Mouse (Mus musculus) lung, embryonic 14.5 days (tissue): ENCODE data around the gene Fam228a. TPM values are rescaled to one million over a fixed set of nuclear protein-coding genes. Genes with fewer than 3 reads are reported as not detected.
A peak's percentile ranks its signal among the peaks of the same experiment; 100 is the strongest.

Source experiments
- ATAC-seq: fragments of 200-750 bp; cut with Nextera tagmentation; 2 replicates; pipeline ENCODE4 v1.8.0; 2017; ENCODE audit warnings: mild to moderate bottlenecking, moderate TSS enrichment, moderate library complexity; ENCODE audit not compliant: insufficient read depth
- DNase-seq: peaks from one replicate; pipeline ENCODE4 v3.0.0-alpha.2; 2015
- H3K27ac ChIP-seq: fragments of 300-500 bp; sonication (generic); 2 replicates; pipeline ENCODE4 v1.5.1; 2014; ENCODE audit warnings: low read depth, mild to moderate bottlenecking, moderate library complexity
- H3K27me3 ChIP-seq: fragments of 300-500 bp; sonication (generic); 2 replicates; pipeline ENCODE4 v1.6.1; 2014; ENCODE audit warnings: low read length, control low read depth; ENCODE audit not compliant: insufficient read depth
- H3K36me3 ChIP-seq: fragments of 300-500 bp; sonication (generic); 2 replicates; pipeline ENCODE4 v1.6.1; 2014; ENCODE audit warnings: control low read depth; ENCODE audit not compliant: insufficient read depth
- H3K4me1 ChIP-seq: fragments of 300-500 bp; sonication (generic); 2 replicates; pipeline ENCODE4 v1.6.1; 2014; ENCODE audit warnings: antibody characterized with exemption, control low read depth; ENCODE audit not compliant: insufficient read depth
- H3K4me2 ChIP-seq: fragments of 300-500 bp; sonication (generic); 2 replicates; pipeline ENCODE4 v1.6.1; 2014; ENCODE audit warnings: mild to moderate bottlenecking
- H3K4me3 ChIP-seq: fragments of 300-500 bp; sonication (generic); 2 replicates; pipeline ENCODE4 v1.5.1; 2014; ENCODE audit warnings: low read depth, low read length
- H3K9ac ChIP-seq: fragments of 300-500 bp; sonication (generic); 2 replicates; pipeline ENCODE4 v1.6.1; 2014
- H3K9me3 ChIP-seq: fragments of 300-500 bp; sonication (generic); 2 replicates; pipeline ENCODE4 v1.6.1; 2016; ENCODE audit warnings: low read depth, low read length, control low read depth
- CTCF ChIP-seq: IDR thresholded peaks from 2 replicates; pipeline ENCODE4 v1.5.1; 2016; ENCODE audit warnings: antibody characterized with exemption, low read depth
- WGBS: fragments of 180-500 bp; shearing (Covaris S2); extraction: QIAGEN DNeasy Blood & Tissue Kit; methylation state at CpG from one replicate; pipeline ENCODE4 v1.1.7; 2014; 5-methylcytosine and 5-hydroxymethylcytosine counted together
- polyA plus RNA-seq: library from polyadenylated mRNA; unstranded; fragments of >200 nt; fragmentation: Nextera tagmentation; extraction: Ambion mirVana; gene quantifications from 2 replicates; pipeline ENCODE4 v1.2.1, GENCODE M21; 2014

Fam228a gene
- polyA plus RNA-seq, 1 experiment from 2014 or later = 0.41 TPM

DNA sequence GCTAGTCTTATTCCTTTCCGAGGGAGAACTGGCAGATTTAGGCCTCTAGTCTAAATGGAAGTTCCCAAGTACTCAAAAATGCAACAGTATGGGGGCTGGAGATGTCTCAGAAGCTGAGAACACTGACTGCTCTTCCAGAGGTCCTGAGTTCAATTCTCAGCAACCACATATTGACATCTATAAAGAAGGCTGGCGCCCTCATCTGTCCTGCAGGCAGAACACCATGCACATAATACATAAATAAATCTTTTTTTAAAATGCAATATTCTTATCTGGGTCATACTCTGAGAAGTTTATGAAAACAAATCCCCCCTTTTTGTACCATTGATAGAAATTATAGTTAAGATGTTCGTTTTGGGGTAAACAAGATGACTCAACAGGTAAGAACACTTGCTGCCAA is 4.0 kb upstream of the Fam228a start:
- Histone ChIP-seq H3K9ac (no peak overlapping the region), H3K27me3 (no peaks in the 10 kb centered on the region), H3K9me3 (no peaks in the 10 kb centered on the region), H3K4me3 (no peak overlapping the region), H3K4me2 (no peak overlapping the region), H3K36me3 (no peaks in the 10 kb centered on the region), H3K27ac (no peak overlapping the region), H3K4me1 (no peaks in the 10 kb centered on the region)
- WGBS = 77% methylated on average over 3 of the region's 3 CpGs
- DNase-seq (no peak), ATAC-seq (no peak)
- no peak for TF ChIP-seq CTCF

GRCm38 (mm10) chr12:4740823-4741222 is 2.6 kb upstream of the Fam228a start:
- Histone ChIP-seq H3K9me3 (no peaks in the 10 kb centered on the region), H3K27me3 (no peaks in the 10 kb centered on the region), H3K36me3 (no peaks in the 10 kb centered on the region), H3K9ac (no peak overlapping the region), H3K4me2 (no peak overlapping the region), H3K4me1 (no peaks in the 10 kb centered on the region), H3K27ac (no peak overlapping the region), H3K4me3 (no peak overlapping the region)
- DNase-seq = no peak
- ATAC-seq = no peak
- 80% methylated on average over 7 of the region's 7 CpGs for WGBS
- TF ChIP-seq CTCF = no peak

DNA sequence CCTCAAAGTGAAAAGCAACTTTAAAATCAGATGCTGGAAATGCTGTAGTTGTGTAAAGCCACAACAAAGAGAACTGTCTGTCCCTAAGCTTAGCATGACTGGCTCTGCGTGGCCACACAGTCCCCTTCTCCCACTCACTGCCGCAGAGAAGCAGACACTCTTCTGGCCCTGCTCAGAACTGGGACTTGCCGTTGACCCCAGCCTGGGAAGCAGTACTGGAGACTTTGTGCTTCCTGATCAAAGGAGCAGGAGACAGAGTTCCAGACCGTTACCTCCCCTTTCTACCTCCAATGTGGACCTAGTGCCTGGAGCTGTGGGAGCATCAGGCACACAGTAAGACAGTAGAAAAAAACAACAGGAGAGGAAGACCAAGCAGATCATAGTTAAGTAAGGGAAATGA is 5.9 kb downstream of the Fam228a start:
- WGBS = 49% methylated on average over 4 of the region's 4 CpGs
- Histone ChIP-seq H3K9ac (no peak overlapping the region), H3K36me3 (no peaks in the 10 kb centered on the region), H3K27me3 (no peaks in the 10 kb centered on the region), H3K4me1 (no peaks in the 10 kb centered on the region; the same call in 1 of the 2 replicates), H3K9me3 (no peaks in the 10 kb centered on the region), H3K4me3 (no peak overlapping the region), H3K27ac (no peak overlapping the region), H3K4me2 (no peak overlapping the region)
- DNase-seq = no peak
- no peak for TF ChIP-seq CTCF
- no peak for ATAC-seq

DNA sequence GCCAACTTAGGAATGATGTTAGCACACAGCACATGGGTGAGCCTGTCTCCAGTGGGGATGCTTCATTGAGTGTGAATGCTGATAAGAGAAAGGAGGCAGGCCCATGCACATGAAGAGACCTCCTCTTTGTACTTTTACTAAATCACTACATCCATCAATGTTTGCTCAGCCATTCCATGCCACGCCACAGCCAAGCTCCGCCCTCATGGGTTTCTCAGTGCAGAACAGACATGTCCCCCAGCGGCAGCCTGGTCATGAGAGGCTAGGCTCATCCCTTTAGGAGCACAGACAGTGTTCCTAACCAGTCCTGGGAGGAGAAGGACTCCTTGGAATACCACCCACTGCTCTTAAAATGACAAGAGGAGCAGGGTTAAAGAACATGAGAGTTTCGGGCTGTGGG is 6.6 kb downstream of the Fam228a start:
- Histone ChIP-seq H3K4me2 (no peak overlapping the region), H3K27me3 (no peaks in the 10 kb centered on the region), H3K36me3 (no peaks in the 10 kb centered on the region), H3K9me3 (no peaks in the 10 kb centered on the region), H3K27ac (no peak overlapping the region), H3K4me3 (no peak overlapping the region), H3K4me1 (no peaks in the 10 kb centered on the region; the same call in 1 of the 2 replicates), H3K9ac (no peak overlapping the region)
- peak; percentile 52 for DNase-seq
- TF ChIP-seq CTCF = no peak
- 42% methylated on average over 4 of the region's 4 CpGs for WGBS
- peak; percentile 65 for ATAC-seq

GRCm38 (mm10) chr12:4729165-4729564 is 9.1 kb downstream of the Fam228a start:
- ATAC-seq = no peak
- 0 out of 2 replicates have a peak, but pooled peaks have one; percentile 3 for TF ChIP-seq CTCF
- 84% methylated on average over 3 of the region's 3 CpGs for WGBS
- no peak overlapping the region for H3K4me3 ChIP-seq
- no peak for DNase-seq
- no peaks in the 10 kb centered on the region for H3K9me3 ChIP-seq
- H3K27ac ChIP-seq = no peak overlapping the region
- H3K4me1 ChIP-seq = no peaks in the 10 kb centered on the region; the same call in 1 of the 2 replicates
- H3K36me3 ChIP-seq = no peaks in the 10 kb centered on the region
- no peaks in the 10 kb centered on the region for H3K27me3 ChIP-seq
- H3K4me2 ChIP-seq = no peak overlapping the region
- H3K9ac ChIP-seq = no peak overlapping the region

- DNase-seq (peak; percentile 27), ATAC-seq (0 out of 2 replicates have a peak, but pooled peaks have one; percentile 17)
- Histone ChIP-seq H3K9me3 (no peaks in the 10 kb centered on the region), H3K4me2 (no peak overlapping the region), H3K4me3 (no peak overlapping the region), H3K36me3 (peaks cover 7% of the 10 kb centered on the region; the same call in 1 of the 2 replicates), H3K9ac (no peak overlapping the region), H3K27me3 (no peaks in the 10 kb centered on the region), H3K27ac (no peak overlapping the region), H3K4me1 (no peaks in the 10 kb centered on the region)
- 71% methylated on average over 17 of the region's 17 CpGs for WGBS
- TF ChIP-seq CTCF = peak; percentile 25; the same call in 1 of the 2 replicates
Measured at GRCm38 (mm10) chr12:4719762-4720754, 18.2 kb downstream of the Fam228a start.

GRCm38 (mm10) chr12:4719066-4719761 is 19.0 kb downstream of the Fam228a start:
- ATAC-seq (no peak), DNase-seq (no peak)
- Histone ChIP-seq H3K4me3 (no peak overlapping the region), H3K27ac (no peak overlapping the region), H3K27me3 (no peaks in the 10 kb centered on the region), H3K9me3 (no peaks in the 10 kb centered on the region), H3K36me3 (peaks cover 8% of the 10 kb centered on the region; the same call in 1 of the 2 replicates), H3K4me1 (no peaks in the 10 kb centered on the region), H3K4me2 (no peak overlapping the region), H3K9ac (no peak overlapping the region)
- no peak for TF ChIP-seq CTCF
- 55% methylated on average over 13 of the region's 13 CpGs for WGBS
